Comparison of ENCODE assay signal across 8 mouse cellular contexts in the genomic region with DNA sequence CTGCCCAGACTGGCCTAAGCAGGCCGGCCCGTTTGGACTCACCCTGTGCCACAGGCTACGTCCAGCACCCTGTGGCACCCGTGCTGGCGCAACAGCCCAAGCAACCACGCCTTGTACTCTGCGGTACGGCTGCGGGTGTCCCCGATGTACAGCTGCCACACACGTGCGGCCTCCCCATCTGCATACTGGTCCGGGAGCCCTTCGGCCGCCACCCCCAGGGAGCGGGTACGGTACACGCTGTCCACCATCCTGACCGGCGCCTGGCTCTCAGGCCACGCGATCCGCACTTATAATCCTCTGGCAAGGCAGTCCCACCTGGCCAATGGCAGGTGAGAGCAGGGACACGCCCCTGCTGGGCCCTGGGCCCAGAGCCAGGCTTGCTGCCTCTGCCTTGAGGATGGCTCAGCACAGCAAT. TPM values are rescaled to one million over a fixed set of nuclear protein-coding genes. Genes with fewer than 3 reads are reported as not detected.
DNase-seq lines count a peak whose midpoint lies in the region; ATAC-seq and TF ChIP-seq lines count a peak whose summit lies in the region.

A gene (minus strand): TSS at position 265 of the 415 bp plus-strand sequence.

- no peaks in the 10 kb centered on the region for H3K79me2 ChIP-seq in liver, adult 2 months (ENCODE audit: control insufficient read depth, insufficient read depth, low read length)

- H3K4me3 ChIP-seq in hindbrain, embryonic 15.5 days = no peak within 1 kb of the TSS
- peak within 1 kb of the TSS; percentile 83 for H3K4me3 ChIP-seq in liver, adult 2 months (ENCODE audit: insufficient read depth, low read depth, low read length)
- H3K4me3 ChIP-seq in neural tube, embryonic 14.5 days (ENCODE audit: low read depth, low read length) = no peak within 1 kb of the TSS

- DNase-seq in adrenal gland, adult 2 months = peak; percentile 52
- no peak for DNase-seq in adrenal gland, postnatal 25 days
- peak; percentile 85 for DNase-seq in cerebellum, adult 11 months
- DNase-seq in liver, adult 2 months (ENCODE audit: extremely low read depth, low read depth, low spot score) = peak; percentile 94
- no peak for DNase-seq in spleen, postnatal 10 days (ENCODE audit: low spot score in 2 of 2)
- no peak for DNase-seq in spleen, adult 18-20 months

- WGBS in hindbrain, embryonic 15.5 days = 21% methylated on average over 24 of the region's 24 CpGs
- WGBS in liver, adult 2 months = 16% methylated on average over 24 of the region's 24 CpGs
- 15% methylated on average over 24 of the region's 24 CpGs for WGBS in neural tube, embryonic 14.5 days

- H3K9me3 ChIP-seq in hindbrain, embryonic 15.5 days = no peaks in the 10 kb centered on the region
- no peaks in the 10 kb centered on the region for H3K9me3 ChIP-seq in neural tube, embryonic 14.5 days (ENCODE audit: control insufficient read depth, low read length)

- H3K36me3 ChIP-seq in hindbrain, embryonic 15.5 days = no peaks in the 10 kb centered on the region; the same call in 1 of the 2 replicates
- peaks cover 10% of the 10 kb centered on the region for H3K36me3 ChIP-seq in liver, adult 2 months (ENCODE audit: control insufficient read depth, insufficient read depth, low read length)
- H3K36me3 ChIP-seq in neural tube, embryonic 14.5 days (ENCODE audit: control insufficient read depth, insufficient read depth, low read length) = no peaks in the 10 kb centered on the region; the same call in 1 of the 2 replicates

- no peak within 1 kb of the TSS for H3K27ac ChIP-seq in hindbrain, embryonic 15.5 days (replicated peaks)
- H3K27ac ChIP-seq in liver, adult 2 months (replicated peaks; ENCODE audit: insufficient read depth, low read depth, low read length) = peak within 1 kb of the TSS; percentile 98
- H3K27ac ChIP-seq in neural tube, embryonic 14.5 days (ENCODE audit: low read depth, low read length) = no peak within 1 kb of the TSS

- H3K4me2 ChIP-seq in hindbrain, embryonic 15.5 days = peak within 1 kb of the TSS; percentile 18
- H3K4me2 ChIP-seq in neural tube, embryonic 14.5 days (ENCODE audit: low read depth, low read length) = no peak within 1 kb of the TSS

- TF ChIP-seq POLR2A in liver, adult 2 months (IDR thresholded peaks at IDR 0.05; ENCODE audit: extremely low read depth, insufficient read depth, low read length) = peak; percentile 99

- no peak within 1 kb of the TSS for H3K9ac ChIP-seq in hindbrain, embryonic 15.5 days
- peak within 1 kb of the TSS; percentile 93 for H3K9ac ChIP-seq in liver, adult 2 months (ENCODE audit: low read depth, low read length)
- 0 out of 2 replicates have a peak within 1 kb of the TSS, but pooled peaks have one; percentile 1 for H3K9ac ChIP-seq in neural tube, embryonic 14.5 days (replicated peaks; ENCODE audit: low read depth, low read length)

- H3K4me1 ChIP-seq in hindbrain, embryonic 15.5 days (replicated peaks) = no peaks in the 10 kb centered on the region
- H3K4me1 ChIP-seq in liver, adult 2 months (ENCODE audit: control insufficient read depth, insufficient read depth, low read length) = peaks cover 15% of the 10 kb centered on the region
- no peaks in the 10 kb centered on the region for H3K4me1 ChIP-seq in neural tube, embryonic 14.5 days (ENCODE audit: control insufficient read depth, insufficient read depth, low read length)

- no peak for TF ChIP-seq CTCF in liver, adult 2 months (IDR thresholded peaks at IDR 0.05; ENCODE audit: low read depth, low read length)

- peak; percentile 36; the same call in 1 of the 2 replicates for ATAC-seq in hindbrain, embryonic 15.5 days (ENCODE audit: low FRiP score, low read depth)
- no peak for ATAC-seq in neural tube, embryonic 14.5 days (ENCODE audit: low read depth)

- peaks cover 5% of the 10 kb centered on the region; the same call in 1 of the 2 replicates for H3K27me3 ChIP-seq in hindbrain, embryonic 15.5 days
- H3K27me3 ChIP-seq in liver, adult 2 months (ENCODE audit: control insufficient read depth, insufficient read depth, low read length) = no peaks in the 10 kb centered on the region
- H3K27me3 ChIP-seq in neural tube, embryonic 14.5 days (ENCODE audit: control insufficient read depth, insufficient read depth, low read length) = 0 out of 2 replicates have a peak, but pooled peaks cover 2% of the 10 kb centered on the region

RNA-seq across cellular contexts. Expression of the gene that starts here (rescaled TPM):
- 1 to 10 TPM; 1.2 to 6.5 TPM for total RNA-seq in adrenal gland, adult 2 months (2021)
- 1.0 and 4.0 TPM in 2 replicates for polyA plus RNA-seq in adrenal gland, adult 2 months (2012; rRNA removed)
- 0.61 and 12.4 TPM in 2 replicates for total RNA-seq in adrenal gland, postnatal 25 days (2021)
- polyA plus RNA-seq in hindbrain, embryonic 15.5 days (2015; fragmentation: Nextera tagmentation; extraction: Ambion mirVana) = 0.86 and 1.9 TPM in 2 replicates
- total RNA-seq in liver, adult 2 months (2014; rRNA removed) = 3,482 and 4,252 TPM in 2 replicates
- polyA plus RNA-seq in liver, adult 2 months (2012; rRNA removed) = 4,950 and 5,107 TPM in 2 replicates
- 2.1 TPM in 2 replicates for polyA plus RNA-seq in neural tube, embryonic 14.5 days (2014; fragmentation: Nextera tagmentation; extraction: Ambion mirVana)

Comparison
In these comparisons a context has a peak if more than half of its experiments do, and no peak if none do; other contexts are left out.
1. RNA of the gene that starts here (total RNA-seq): 3,482 to 4,252 TPM in liver, adult 2 months; 1.2 to 6.5 TPM in adrenal gland, adult 2 months and 0.61 to 12.4 TPM in adrenal gland, postnatal 25 days; every median in the first group is over 100 times any median in the second.
2. RNA of the gene that starts here (polyA plus RNA-seq): 4,950 to 5,107 TPM in liver, adult 2 months; 1.0 to 4.0 TPM in adrenal gland, adult 2 months, 2.1 TPM in neural tube, embryonic 14.5 days and 0.86 to 1.9 TPM in hindbrain, embryonic 15.5 days; every median in the first group is over 100 times any median in the second.
3. DNase-seq: peak in adrenal gland, adult 2 months (single experiment), cerebellum, adult 11 months (single experiment) and liver, adult 2 months (single experiment); none in adrenal gland, postnatal 25 days (single experiment), spleen, postnatal 10 days (0 of 2) and spleen, adult 18-20 months (0 of 2).